Mouse (Mus musculus) liver, embryonic 15.5 days (tissue): ENCODE results near the gene Phf5a. TPM values are rescaled to one million over a fixed set of nuclear protein-coding genes. Genes with fewer than 3 reads are reported as not detected.
A peak's percentile ranks its signal among the peaks of the same experiment; 100 is the strongest.

Source experiments
- ATAC-seq: fragments of 200-750 bp; cut with Nextera tagmentation; 2 replicates; pipeline ENCODE4 v1.8.0; 2017; ENCODE audit warnings: moderate number of reproducible peaks, mild to moderate bottlenecking, moderate library complexity; ENCODE audit not compliant: insufficient read depth
- H3K27ac ChIP-seq: fragments of 300-500 bp; sonication (generic); replicated peaks from 2 replicates; pipeline ENCODE4 v1.5.1; 2015; ENCODE audit warnings: mild to moderate bottlenecking, inconsistent platforms
- H3K27me3 ChIP-seq: fragments of 300-500 bp; sonication (generic); 2 replicates; pipeline ENCODE4 v1.6.1; 2015; ENCODE audit warnings: mild to moderate bottlenecking, inconsistent platforms
- H3K36me3 ChIP-seq: fragments of 300-500 bp; sonication (generic); replicated peaks from 2 replicates; pipeline ENCODE4 v1.6.1; 2015; ENCODE audit warnings: moderate library complexity, mild to moderate bottlenecking, inconsistent platforms
- H3K4me1 ChIP-seq: fragments of 300-500 bp; sonication (generic); replicated peaks from 2 replicates; pipeline ENCODE4 v1.6.1; 2015; ENCODE audit warnings: inconsistent platforms
- H3K4me2 ChIP-seq: fragments of 300-500 bp; sonication (generic); 2 replicates; pipeline ENCODE4 v1.6.1; 2015; ENCODE audit warnings: moderate library complexity, mild to moderate bottlenecking, inconsistent platforms
- H3K4me3 ChIP-seq: fragments of 300-500 bp; sonication (generic); replicated peaks from 2 replicates; pipeline ENCODE4 v1.5.1; 2015; ENCODE audit warnings: mild to moderate bottlenecking, inconsistent platforms
- H3K9ac ChIP-seq: fragments of 300-500 bp; sonication (generic); 2 replicates; pipeline ENCODE4 v1.6.1; 2015; ENCODE audit warnings: moderate library complexity, mild to moderate bottlenecking, inconsistent platforms
- H3K9me3 ChIP-seq: fragments of 300-500 bp; sonication (generic); replicated peaks from 2 replicates; pipeline ENCODE4 v1.6.1; 2016; ENCODE audit warnings: inconsistent platforms
- WGBS: fragments of 180-500 bp; shearing (Covaris S2); methylation state at CpG from one replicate; pipeline ENCODE4 v1.1.7; 2015; ENCODE audit warnings: mixed read lengths; ENCODE audit not compliant: insufficient replicate concordance; 5-methylcytosine and 5-hydroxymethylcytosine counted together
- polyA plus RNA-seq: library from polyadenylated mRNA; unstranded; fragments of >200 nt; fragmentation: Nextera tagmentation; extraction: Ambion mirVana; gene quantifications from 2 replicates; pipeline ENCODE4 v1.2.1, GENCODE M21; 2015

Gene Phf5a
- polyA plus RNA-seq, 1 experiment from 2014 or later = 91.3 TPM

- Histone ChIP-seq H3K36me3 (no peaks in the 10 kb centered on the region), H3K9me3 (no peaks in the 10 kb centered on the region), H3K4me1 (peaks cover 37% of the 10 kb centered on the region), H3K9ac (no peak overlapping the region), H3K27me3 (peaks cover 35% of the 10 kb centered on the region), H3K27ac (no peak overlapping the region), H3K4me3 (no peak overlapping the region), H3K4me2 (no peak overlapping the region)
- 61% methylated on average over 3 of the region's 3 CpGs for WGBS
- ATAC-seq = no peak
Measured at GRCm38 (mm10) chr15:81834171-81834841, 37.4 kb downstream of the Phf5a start.

GRCm38 (mm10) chr15:81833481-81833880 lies 38.2 kb downstream of the Phf5a start:
- Histone ChIP-seq H3K9me3 (no peaks in the 10 kb centered on the region), H3K4me1 (peaks cover 34% of the 10 kb centered on the region), H3K4me2 (no peak overlapping the region), H3K27me3 (peaks cover 35% of the 10 kb centered on the region), H3K4me3 (no peak overlapping the region), H3K36me3 (no peaks in the 10 kb centered on the region), H3K9ac (no peak overlapping the region), H3K27ac (no peak overlapping the region)
- 72% methylated on average over 4 of the region's 4 CpGs for WGBS
- no peak for ATAC-seq

- Histone ChIP-seq H3K36me3 (no peaks in the 10 kb centered on the region), H3K27ac (no peak overlapping the region), H3K4me1 (peaks cover 33% of the 10 kb centered on the region), H3K9me3 (no peaks in the 10 kb centered on the region), H3K4me2 (no peak overlapping the region), H3K9ac (no peak overlapping the region), H3K27me3 (peaks cover 31% of the 10 kb centered on the region), H3K4me3 (no peak overlapping the region)
- 48% methylated on average over 3 of the region's 3 CpGs for WGBS
- no peak for ATAC-seq
Measured at GRCm38 (mm10) chr15:81832219-81832618, 39.5 kb downstream of the Phf5a start.

- H3K27ac ChIP-seq = no peak overlapping the region
- no peaks in the 10 kb centered on the region for H3K9me3 ChIP-seq
- H3K27me3 ChIP-seq = peaks cover 23% of the 10 kb centered on the region
- no peaks in the 10 kb centered on the region for H3K36me3 ChIP-seq
- H3K4me2 ChIP-seq = peak overlapping the region; percentile 41
- 15% methylated on average over 24 of the region's 24 CpGs for WGBS
- H3K9ac ChIP-seq = no peak overlapping the region
- peak; percentile 86 for ATAC-seq
- H3K4me3 ChIP-seq = no peak overlapping the region
- peaks cover 27% of the 10 kb centered on the region for H3K4me1 ChIP-seq
Measured at GRCm38 (mm10) chr15:81831136-81831825, 40.4 kb downstream of the Phf5a start.

- no peak for ATAC-seq
- Histone ChIP-seq H3K4me3 (no peak overlapping the region), H3K4me2 (no peak overlapping the region), H3K27me3 (peaks cover 16% of the 10 kb centered on the region), H3K36me3 (no peaks in the 10 kb centered on the region), H3K4me1 (peaks cover 20% of the 10 kb centered on the region), H3K9ac (no peak overlapping the region), H3K27ac (no peak overlapping the region), H3K9me3 (no peaks in the 10 kb centered on the region)
- WGBS = 66% methylated on average over 4 of the region's 4 CpGs
Measured at GRCm38 (mm10) chr15:81830530-81830929, 41.2 kb downstream of the Phf5a start.

- 60% methylated on average over 2 of the region's 2 CpGs for WGBS
- Histone ChIP-seq H3K4me1 (peaks cover 18% of the 10 kb centered on the region), H3K4me3 (no peak overlapping the region), H3K4me2 (no peak overlapping the region), H3K9me3 (no peaks in the 10 kb centered on the region), H3K27ac (no peak overlapping the region), H3K9ac (no peak overlapping the region), H3K27me3 (0 out of 2 replicates have a peak, but pooled peaks cover 2% of the 10 kb centered on the region), H3K36me3 (peaks cover 7% of the 10 kb centered on the region)
- ATAC-seq = no peak
Measured at GRCm38 (mm10) chr15:81829208-81829580, 42.5 kb downstream of the Phf5a start.

- H3K4me3 ChIP-seq = no peak overlapping the region
- WGBS = 68% methylated on average over 7 of the region's 7 CpGs
- no peak for ATAC-seq
- peaks cover 12% of the 10 kb centered on the region for H3K36me3 ChIP-seq
- H3K27ac ChIP-seq = no peak overlapping the region
- H3K9ac ChIP-seq = no peak overlapping the region
- peaks cover 18% of the 10 kb centered on the region for H3K4me1 ChIP-seq
- no peaks in the 10 kb centered on the region for H3K27me3 ChIP-seq
- no peak overlapping the region for H3K4me2 ChIP-seq
- H3K9me3 ChIP-seq = no peaks in the 10 kb centered on the region
Measured at GRCm38 (mm10) chr15:81828426-81829207, 43.1 kb downstream of the Phf5a start.

- H3K4me2 ChIP-seq = no peak overlapping the region
- H3K4me3 ChIP-seq = no peak overlapping the region
- peaks cover 22% of the 10 kb centered on the region for H3K36me3 ChIP-seq
- ATAC-seq = no peak
- no peak overlapping the region for H3K9ac ChIP-seq
- H3K27ac ChIP-seq = no peak overlapping the region
- H3K4me1 ChIP-seq = peaks cover 2% of the 10 kb centered on the region; the same call in 1 of the 2 replicates
- 64% methylated on average over 3 of the region's 3 CpGs for WGBS
- H3K9me3 ChIP-seq = no peaks in the 10 kb centered on the region
- H3K27me3 ChIP-seq = no peaks in the 10 kb centered on the region
Measured at GRCm38 (mm10) chr15:81824832-81825231, 46.9 kb downstream of the Phf5a start.

GRCm38 (mm10) chr15:81822631-81823030 lies 49.1 kb downstream of the Phf5a start:
- no peak overlapping the region for H3K4me2 ChIP-seq
- H3K9ac ChIP-seq = no peak overlapping the region
- 66% methylated on average over 3 of the region's 3 CpGs for WGBS
- ATAC-seq = peak; percentile 36; the same call in 1 of the 2 replicates
- peaks cover 26% of the 10 kb centered on the region for H3K36me3 ChIP-seq
- peaks cover 2% of the 10 kb centered on the region; the same call in 1 of the 2 replicates for H3K4me1 ChIP-seq
- H3K9me3 ChIP-seq = no peaks in the 10 kb centered on the region
- H3K4me3 ChIP-seq = no peak overlapping the region
- no peaks in the 10 kb centered on the region for H3K27me3 ChIP-seq
- no peak overlapping the region for H3K27ac ChIP-seq

GRCm38 (mm10) chr15:81818404-81818803 lies 53.3 kb downstream of the Phf5a start:
- H3K9ac ChIP-seq = no peak overlapping the region
- ATAC-seq = no peak
- no peak overlapping the region for H3K4me2 ChIP-seq
- H3K36me3 ChIP-seq = peaks cover 35% of the 10 kb centered on the region
- no peaks in the 10 kb centered on the region for H3K27me3 ChIP-seq
- 64% methylated on average over 3 of the region's 3 CpGs for WGBS
- H3K4me3 ChIP-seq = no peak overlapping the region
- H3K9me3 ChIP-seq = no peaks in the 10 kb centered on the region
- no peak overlapping the region for H3K27ac ChIP-seq
- H3K4me1 ChIP-seq = peaks cover 9% of the 10 kb centered on the region

GRCm38 (mm10) chr15:81814716-81815370 lies 56.9 kb downstream of the Phf5a start:
- WGBS = 57% methylated on average over 12 of the region's 12 CpGs
- ATAC-seq = no peak
- no peak overlapping the region for H3K27ac ChIP-seq

More at GRCm38 (mm10) chr15:81814716-81815370, 56.9 kb downstream of the Phf5a start:
- Histone ChIP-seq H3K4me2 (no peak overlapping the region), H3K4me3 (no peak overlapping the region), H3K9ac (no peak overlapping the region), H3K27me3 (no peaks in the 10 kb centered on the region), H3K9me3 (no peaks in the 10 kb centered on the region), H3K36me3 (peaks cover 28% of the 10 kb centered on the region), H3K4me1 (peaks cover 40% of the 10 kb centered on the region)
